Mouse (Mus musculus): Measurements from ENCODE around the gene Washc3.

Gene Washc3

GRCm38 (mm10) chr10:88261186-88261585, 60.3 kb downstream of the Washc3 start:
- no peak for DNase-seq

GRCm38 (mm10) chr10:88263383-88263782, 62.5 kb downstream of the Washc3 start:
- no peak for DNase-seq

GRCm38 (mm10) chr10:88274045-88274444, 73.2 kb downstream of the Washc3 start:
- DNase-seq: no peak

GRCm38 (mm10) chr10:88281699-88282098, 80.8 kb downstream of the Washc3 start:
- DNase-seq: no peak

GRCm38 (mm10) chr10:88284343-88284990, 83.6 kb downstream of the Washc3 start:
- DNase-seq: no peak

- no peak for DNase-seq
Observed at GRCm38 (mm10) chr10:88287261-88287660, 86.4 kb downstream of the Washc3 start.

- no peak for DNase-seq
Observed at GRCm38 (mm10) chr10:88288061-88288460, 87.2 kb downstream of the Washc3 start.

GRCm38 (mm10) chr10:88295091-88295490, 94.2 kb downstream of the Washc3 start:
- DNase-seq: no peak

All from right cerebral cortex, postnatal 4 days (tissue).